Mouse (Mus musculus) macrophage (primary cell): ENCODE results near the gene Fam171a2. TPM values are rescaled to one million over a fixed set of nuclear protein-coding genes. Genes with fewer than 3 reads are reported as not detected.
A peak's percentile ranks its signal among the peaks of the same experiment; 100 is the strongest.

Source experiments
- H3K27ac ChIP-seq: fragments of 350-480 bp; formaldehyde crosslinking; 2 replicates; pipeline ENCODE4 v1.9.0; 2021
- H3K36me3 ChIP-seq: fragments of 350-480 bp; formaldehyde crosslinking; 2 replicates; pipeline ENCODE4 v1.9.0; 2021; ENCODE audit errors: inconsistent target
- H3K4me3 ChIP-seq: fragments of 350-480 bp; formaldehyde crosslinking; 2 replicates; pipeline ENCODE4 v1.9.0; 2021; ENCODE audit errors: inconsistent target
- H3K79me2 ChIP-seq: fragments of 350-480 bp; formaldehyde crosslinking; 2 replicates; pipeline ENCODE4 v1.9.0; 2021; ENCODE audit errors: inconsistent target
- WGBS: methylation state at CpG from one replicate; pipeline ENCODE4 v1.1.7; 2026; ENCODE audit warnings: inconsistent platforms; ENCODE audit not compliant: missing documents; 5-methylcytosine and 5-hydroxymethylcytosine counted together
- polyA plus RNA-seq: library from polyadenylated mRNA; stranded (reverse); fragments of 250-400 nt; gene quantifications from 3 replicates; pipeline ENCODE4 v1.2.4, GENCODE M21; 2018; ENCODE audit warnings: inconsistent platforms

The Fam171a2 gene
- polyA plus RNA-seq, 1 experiment from 2014 or later: not detected

- no peaks in the 10 kb centered on the region for H3K79me2 ChIP-seq
- H3K27ac ChIP-seq: no peak within 1 kb of the TSS
- 11% methylated on average over 11 of the region's 11 CpGs for WGBS
- H3K36me3 ChIP-seq: no peaks in the 10 kb centered on the region
- H3K4me3 ChIP-seq: no peak within 1 kb of the TSS
These were observed 22.3 kb upstream of the Fam171a2 start, which contains the start of gene Itga2b for GRCm38 (mm10) chr11:102469648-102470357. Gene Itga2b, minus strand, starts transcription at chr11:102470122.

GRCm38 (mm10) chr11:102467041-102467631 is 19.7 kb upstream of the Fam171a2 start:
- under 1% methylated on average over 37 of the region's 37 CpGs for WGBS
- H3K36me3 ChIP-seq: no peaks in the 10 kb centered on the region
- peak overlapping the region; percentile 16; the same call in 1 of the 2 replicates for H3K4me3 ChIP-seq
- no peak overlapping the region for H3K27ac ChIP-seq
- no peaks in the 10 kb centered on the region for H3K79me2 ChIP-seq

GRCm38 (mm10) chr11:102465713-102466436 is 18.4 kb upstream of the Fam171a2 start:
- WGBS: 82% methylated on average over 24 of the region's 26 CpGs
- Histone ChIP-seq H3K4me3 (no peak overlapping the region), H3K27ac (no peak overlapping the region), H3K36me3 (no peaks in the 10 kb centered on the region), H3K79me2 (no peaks in the 10 kb centered on the region)

- Histone ChIP-seq H3K79me2 (no peaks in the 10 kb centered on the region), H3K4me3 (no peak overlapping the region), H3K36me3 (no peaks in the 10 kb centered on the region), H3K27ac (no peak overlapping the region)
- 98% methylated on average over 6 of the region's 6 CpGs for WGBS
These were observed 17.4 kb upstream of the Fam171a2 start for GRCm38 (mm10) chr11:102464901-102465300.

GRCm38 (mm10) chr11:102461764-102462163 is 14.3 kb upstream of the Fam171a2 start:
- WGBS: 94% methylated on average over 3 of the region's 3 CpGs
- Histone ChIP-seq H3K36me3 (no peaks in the 10 kb centered on the region), H3K27ac (no peak overlapping the region), H3K79me2 (no peaks in the 10 kb centered on the region), H3K4me3 (no peak overlapping the region)

GRCm38 (mm10) chr11:102460541-102460940 is 13.1 kb upstream of the Fam171a2 start:
- H3K27ac ChIP-seq: no peak overlapping the region
- H3K4me3 ChIP-seq: no peak overlapping the region
- WGBS: 92% methylated on average over 10 of the region's 16 CpGs
- no peaks in the 10 kb centered on the region for H3K36me3 ChIP-seq
- no peaks in the 10 kb centered on the region for H3K79me2 ChIP-seq

GRCm38 (mm10) chr11:102455740-102456396 is 8.4 kb upstream of the Fam171a2 start:
- Histone ChIP-seq H3K27ac (no peak overlapping the region), H3K36me3 (no peaks in the 10 kb centered on the region), H3K4me3 (no peak overlapping the region; the same call in 1 of the 2 replicates), H3K79me2 (no peaks in the 10 kb centered on the region)
- under 1% methylated on average over 31 of the region's 40 CpGs for WGBS

GRCm38 (mm10) chr11:102453131-102453530 is 5.6 kb upstream of the Fam171a2 start:
- no peaks in the 10 kb centered on the region for H3K79me2 ChIP-seq
- H3K36me3 ChIP-seq: no peaks in the 10 kb centered on the region
- H3K4me3 ChIP-seq: no peak overlapping the region
- H3K27ac ChIP-seq: no peak overlapping the region
- 60% methylated on average over 10 of the region's 10 CpGs for WGBS

- no peaks in the 10 kb centered on the region for H3K79me2 ChIP-seq
- no peak overlapping the region for H3K27ac ChIP-seq
- 77% methylated on average over 12 of the region's 17 CpGs for WGBS
- no peaks in the 10 kb centered on the region for H3K36me3 ChIP-seq
- no peak overlapping the region for H3K4me3 ChIP-seq
These were observed 1.8 kb upstream of the Fam171a2 start for GRCm38 (mm10) chr11:102449043-102450008.

GRCm38 (mm10) chr11:102448327-102448726 is 845 bp upstream of the Fam171a2 start:
- H3K36me3 ChIP-seq: no peaks in the 10 kb centered on the region
- WGBS: 37% methylated on average over 8 of the region's 8 CpGs
- no peak overlapping the region for H3K27ac ChIP-seq
- H3K79me2 ChIP-seq: no peaks in the 10 kb centered on the region
- no peak overlapping the region for H3K4me3 ChIP-seq

GRCm38 (mm10) chr11:102446581-102447461 is 661 bp downstream of the Fam171a2 start:
- H3K79me2 ChIP-seq: no peaks in the 10 kb centered on the region
- H3K4me3 ChIP-seq: no peak overlapping the region
- H3K36me3 ChIP-seq: no peaks in the 10 kb centered on the region
- H3K27ac ChIP-seq: no peak overlapping the region
- WGBS: 2% methylated on average over 36 of the region's 49 CpGs

GRCm38 (mm10) chr11:102445891-102446361 is 1.6 kb downstream of the Fam171a2 start:
- no peak overlapping the region for H3K27ac ChIP-seq
- 60% methylated on average over 7 of the region's 7 CpGs for WGBS
- no peaks in the 10 kb centered on the region for H3K36me3 ChIP-seq
- no peak overlapping the region for H3K4me3 ChIP-seq
- H3K79me2 ChIP-seq: no peaks in the 10 kb centered on the region
